ENCODE assay signal across 8 mouse cellular contexts in the genomic region with DNA sequence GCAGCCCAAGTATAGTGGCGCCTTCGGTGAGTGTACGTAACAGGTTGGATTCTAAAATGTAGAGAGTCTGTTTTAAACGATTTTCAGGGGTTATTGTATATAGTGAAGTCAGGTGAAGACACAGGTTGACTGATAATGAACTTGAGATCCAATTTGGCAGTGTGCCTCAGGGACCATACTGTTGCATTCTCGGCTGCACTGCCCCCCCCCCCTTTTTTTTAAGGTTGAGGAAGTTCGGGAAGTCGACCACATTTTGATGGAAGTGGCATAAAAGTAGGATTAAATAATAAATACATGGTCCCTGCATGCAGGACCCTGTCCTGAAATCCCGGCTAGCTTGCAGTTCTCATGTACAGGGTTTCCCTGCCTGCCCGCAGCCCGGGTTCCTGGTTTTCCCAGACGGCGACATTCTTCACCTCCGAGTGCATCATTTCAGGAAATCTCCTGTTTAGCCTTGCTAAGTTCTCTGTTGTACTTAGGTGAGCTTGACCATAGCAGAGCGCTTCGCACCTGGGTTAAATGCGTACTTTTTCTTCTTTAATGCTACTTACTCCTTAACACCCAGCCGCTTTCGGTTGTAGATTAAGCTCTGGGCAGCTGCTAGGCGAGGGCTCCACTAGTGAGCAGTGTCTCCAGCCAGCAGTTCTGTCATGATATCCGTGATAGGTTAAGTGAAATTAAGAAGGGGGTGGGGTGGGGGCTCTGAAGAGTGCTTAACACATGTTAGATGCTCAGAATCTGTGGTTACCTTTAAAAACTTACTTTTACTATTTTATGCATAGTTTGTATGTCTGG. TPM values are rescaled to one million over a fixed set of nuclear protein-coding genes. Genes with fewer than 3 reads are reported as not detected.
DNase-seq lines count a peak whose midpoint lies in the region; ATAC-seq and TF ChIP-seq lines count a peak whose summit lies in the region.

No protein-coding gene starts in this region.

- peak overlapping the region; percentile 75 for H3K4me2 ChIP-seq in liver, embryonic 12.5 days
- peak overlapping the region; percentile 75 for H3K4me2 ChIP-seq in stomach, embryonic 16.5 days (ENCODE audit: low read depth, low read length)

- no peak for TF ChIP-seq CTCF in kidney, adult 2 months (conservative IDR thresholded peaks at IDR 0.05; ENCODE audit: insufficient read depth, insufficient read length, low read depth, low read length)

- no peaks in the 10 kb centered on the region for H3K9me3 ChIP-seq in liver, embryonic 12.5 days (replicated peaks)
- no peaks in the 10 kb centered on the region for H3K9me3 ChIP-seq in stomach, embryonic 16.5 days (replicated peaks; ENCODE audit: control insufficient read depth, low read length)

- peak; percentile 16; the same call in 1 of the 2 replicates for ATAC-seq in liver, embryonic 12.5 days
- ATAC-seq in stomach, embryonic 16.5 days (ENCODE audit: insufficient read depth, low FRiP score) = peak; percentile 18; the same call in 1 of the 2 replicates

- H3K27ac ChIP-seq in kidney, adult 2 months (ENCODE audit: insufficient read depth, low read depth, low read length) = no peak overlapping the region
- peak overlapping the region; percentile 93 for H3K27ac ChIP-seq in liver, embryonic 12.5 days
- peak overlapping the region; percentile 92 for H3K27ac ChIP-seq in stomach, embryonic 16.5 days (ENCODE audit: low read length)

- H3K4me1 ChIP-seq in kidney, adult 2 months (ENCODE audit: control insufficient read depth, insufficient read depth, low read length) = no peaks in the 10 kb centered on the region; the same call in 1 of the 2 replicates
- H3K4me1 ChIP-seq in liver, embryonic 12.5 days = peaks cover 33% of the 10 kb centered on the region
- peaks cover 11% of the 10 kb centered on the region; the same call in 1 of the 2 replicates for H3K4me1 ChIP-seq in stomach, embryonic 16.5 days (ENCODE audit: control insufficient read depth, insufficient read depth, low read length)

- H3K27me3 ChIP-seq in kidney, adult 2 months (replicated peaks; ENCODE audit: control insufficient read depth, insufficient read depth, low read length) = no peaks in the 10 kb centered on the region
- no peaks in the 10 kb centered on the region for H3K27me3 ChIP-seq in liver, embryonic 12.5 days (replicated peaks)
- H3K27me3 ChIP-seq in stomach, embryonic 16.5 days (ENCODE audit: control insufficient read depth, insufficient read depth, low read length) = no peaks in the 10 kb centered on the region

- peak overlapping the region; percentile 82 for H3K9ac ChIP-seq in liver, embryonic 12.5 days
- peak overlapping the region; percentile 81 for H3K9ac ChIP-seq in stomach, embryonic 16.5 days (ENCODE audit: low read length)

- no peak for DNase-seq in kidney, adult 2 months
- no peak for DNase-seq in kidney, adult 11 months
- DNase-seq in Muller cell, postnatal 12 days (ENCODE audit: inconsistent ontology term) = peak; percentile 36
- peak; percentile 10 for DNase-seq in forelimb bud, embryonic 11.5 days (ENCODE audit: low read depth, low spot score)
- no peak for DNase-seq in right cerebral cortex, postnatal 25 days
- DNase-seq in c-Kit-positive CD71-positive TER-119-positive erythroid progenitor cells, embryonic 14.5 days (ENCODE audit: low spot score) = no peak

- WGBS in kidney, adult 2 months = 4% methylated on average over 20 of the region's 20 CpGs
- WGBS in liver, embryonic 12.5 days (ENCODE audit: insufficient replicate concordance) = 1% methylated on average over 20 of the region's 20 CpGs
- under 1% methylated on average over 20 of the region's 20 CpGs for WGBS in stomach, embryonic 16.5 days

- no peaks in the 10 kb centered on the region for H3K36me3 ChIP-seq in kidney, adult 2 months (ENCODE audit: control insufficient read depth, insufficient read depth, low read length)
- peaks cover 46% of the 10 kb centered on the region for H3K36me3 ChIP-seq in liver, embryonic 12.5 days
- peaks cover 11% of the 10 kb centered on the region; the same call in 1 of the 2 replicates for H3K36me3 ChIP-seq in stomach, embryonic 16.5 days (ENCODE audit: control insufficient read depth, insufficient read depth, low read length)

- no peak for TF ChIP-seq POLR2A in kidney, adult 2 months (IDR thresholded peaks at IDR 0.05; ENCODE audit: low read depth, low read length)

- H3K4me3 ChIP-seq in kidney, adult 2 months (ENCODE audit: insufficient read depth, low read depth, low read length) = peak overlapping the region; percentile 88
- peak overlapping the region; percentile 82 for H3K4me3 ChIP-seq in liver, embryonic 12.5 days
- H3K4me3 ChIP-seq in stomach, embryonic 16.5 days (replicated peaks; ENCODE audit: low read length) = peak overlapping the region; percentile 87

RNA-seq across cellular contexts. Expression of a gene that starts 0.7 kb away (rescaled TPM):
- polyA plus RNA-seq in kidney, adult 2 months (2012; rRNA removed) = 2.0 and 2.4 TPM in 2 replicates
- polyA plus RNA-seq in liver, embryonic 12.5 days (2016; fragmentation: Nextera tagmentation; extraction: Ambion mirVana) = 15.5 and 16.1 TPM in 2 replicates
- 17.7 and 20.1 TPM in 2 replicates for polyA plus RNA-seq in stomach, embryonic 16.5 days (2015; fragmentation: Nextera tagmentation; extraction: Ambion mirVana)

RNA-seq across cellular contexts. Expression of a gene that starts 12.7 kb away (rescaled TPM):
- 37.1 and 41.6 TPM in 2 replicates for polyA plus RNA-seq in kidney, adult 2 months (2012; rRNA removed)
- 23.0 and 23.9 TPM in 2 replicates for polyA plus RNA-seq in liver, embryonic 12.5 days (2016; fragmentation: Nextera tagmentation; extraction: Ambion mirVana)
- polyA plus RNA-seq in stomach, embryonic 16.5 days (2015; fragmentation: Nextera tagmentation; extraction: Ambion mirVana) = 35.3 and 36.1 TPM in 2 replicates

RNA-seq across cellular contexts. Expression of a gene that starts 22.7 kb away (rescaled TPM):
- polyA plus RNA-seq in kidney, adult 2 months (2012; rRNA removed) = 117 and 159 TPM in 2 replicates
- 234 and 239 TPM in 2 replicates for polyA plus RNA-seq in liver, embryonic 12.5 days (2016; fragmentation: Nextera tagmentation; extraction: Ambion mirVana)
- polyA plus RNA-seq in stomach, embryonic 16.5 days (2015; fragmentation: Nextera tagmentation; extraction: Ambion mirVana) = 331 and 340 TPM in 2 replicates

RNA-seq across cellular contexts. Expression of a gene that starts 47.1 kb away (rescaled TPM):
- 3.6 and 4.1 TPM in 2 replicates for polyA plus RNA-seq in kidney, adult 2 months (2012; rRNA removed)
- 8.6 and 8.8 TPM in 2 replicates for polyA plus RNA-seq in liver, embryonic 12.5 days (2016; fragmentation: Nextera tagmentation; extraction: Ambion mirVana)
- polyA plus RNA-seq in stomach, embryonic 16.5 days (2015; fragmentation: Nextera tagmentation; extraction: Ambion mirVana) = 26.8 and 30.3 TPM in 2 replicates

Comparison
In these comparisons a context has a peak if more than half of its experiments do, and no peak if none do; other contexts are left out.
1. DNase-seq: peak in Muller cell, postnatal 12 days (single experiment) and forelimb bud, embryonic 11.5 days (single experiment); none in kidney, adult 2 months (single experiment), kidney, adult 11 months (single experiment), right cerebral cortex, postnatal 25 days (single experiment) and c-Kit-positive CD71-positive TER-119-positive erythroid progenitor cells, embryonic 14.5 days (single experiment).
2. Peak in every context shown above with its lines, with median percentiles within 50 percentile points of each other: H3K4me3 ChIP-seq.